Mouse (Mus musculus) kidney, embryonic 15.5 days (tissue): ENCODE results near the gene Tm7sf2. TPM values are rescaled to one million over a fixed set of nuclear protein-coding genes. Genes with fewer than 3 reads are reported as not detected.
A peak's percentile ranks its signal among the peaks of the same experiment; 100 is the strongest.

ENCODE experiments used
- ATAC-seq: fragments of 200-750 bp; cut with Nextera tagmentation; replicated peaks from 2 replicates; pipeline ENCODE4 v1.8.0; 2017; ENCODE audit warnings: moderate TSS enrichment; ENCODE audit not compliant: low FRiP score
- H3K27ac ChIP-seq: fragments of 300-500 bp; sonication (generic); 2 replicates; pipeline ENCODE4 v1.5.1; 2015; ENCODE audit warnings: mild to moderate bottlenecking, inconsistent platforms
- H3K27me3 ChIP-seq: fragments of 300-500 bp; sonication (generic); 2 replicates; pipeline ENCODE4 v1.6.1; 2015; ENCODE audit warnings: inconsistent platforms
- H3K36me3 ChIP-seq: fragments of 300-500 bp; sonication (generic); 2 replicates; pipeline ENCODE4 v1.6.1; 2015; ENCODE audit warnings: inconsistent platforms
- H3K4me1 ChIP-seq: fragments of 300-500 bp; sonication (generic); 2 replicates; pipeline ENCODE4 v1.6.1; 2015; ENCODE audit warnings: inconsistent platforms
- H3K4me2 ChIP-seq: fragments of 300-500 bp; sonication (generic); 2 replicates; pipeline ENCODE4 v1.6.1; 2015; ENCODE audit warnings: moderate library complexity, mild to moderate bottlenecking, inconsistent platforms
- H3K4me3 ChIP-seq: fragments of 300-500 bp; sonication (generic); replicated peaks from 2 replicates; pipeline ENCODE4 v1.5.1; 2015; ENCODE audit warnings: mild to moderate bottlenecking, inconsistent platforms
- H3K9ac ChIP-seq: fragments of 300-500 bp; sonication (generic); 2 replicates; pipeline ENCODE4 v1.6.1; 2015; ENCODE audit warnings: mild to moderate bottlenecking, inconsistent platforms
- H3K9me3 ChIP-seq: fragments of 300-500 bp; sonication (generic); replicated peaks from 2 replicates; pipeline ENCODE4 v1.6.1; 2016; ENCODE audit warnings: inconsistent platforms
- WGBS: fragments of 180-500 bp; shearing (Covaris S2); methylation state at CpG from one replicate; pipeline ENCODE4 v1.1.7; 2015; ENCODE audit warnings: mixed read lengths; 5-methylcytosine and 5-hydroxymethylcytosine counted together
- polyA plus RNA-seq: library from polyadenylated mRNA; unstranded; fragments of >200 nt; fragmentation: Nextera tagmentation; extraction: Ambion mirVana; gene quantifications from 2 replicates; pipeline ENCODE4 v1.2.1, GENCODE M21; 2015

Tm7sf2 gene
- polyA plus RNA-seq, 1 experiment from 2014 or later, result 24.9 TPM

- Histone ChIP-seq H3K9me3 (no peaks in the 10 kb centered on the region), H3K4me3 (peak overlapping the region; percentile 64), H3K27me3 (no peaks in the 10 kb centered on the region), H3K36me3 (peaks cover 73% of the 10 kb centered on the region), H3K4me2 (peak overlapping the region; percentile 80), H3K27ac (peak overlapping the region; percentile 72), H3K4me1 (peaks cover 23% of the 10 kb centered on the region), H3K9ac (peak overlapping the region; percentile 67)
- peak; percentile 81 for ATAC-seq
- under 1% methylated on average over 17 of the region's 17 CpGs for WGBS
These were observed 17.3 kb upstream of the Tm7sf2 start for GRCm38 (mm10) chr19:6085417-6085879.

- Histone ChIP-seq H3K27me3 (no peaks in the 10 kb centered on the region), H3K9me3 (no peaks in the 10 kb centered on the region), H3K27ac (peak within 1 kb of the TSS; percentile 72), H3K4me3 (peak within 1 kb of the TSS; percentile 64), H3K4me1 (peaks cover 23% of the 10 kb centered on the region), H3K36me3 (peaks cover 73% of the 10 kb centered on the region), H3K4me2 (peak within 1 kb of the TSS; percentile 80), H3K9ac (peak within 1 kb of the TSS; percentile 67)
- peak; percentile 89 for ATAC-seq
- WGBS, result under 1% methylated on average over 58 of the region's 58 CpGs
These were observed 16.5 kb upstream of the Tm7sf2 start, which contains the start of the genes Zfpl1 and Cdca5 for GRCm38 (mm10) chr19:6084478-6085248. TSS of gene Zfpl1 (minus strand) at chr19:6084956. TSS of gene Cdca5 (plus strand) at chr19:6084983.

- no peak within 1 kb of the TSS for H3K9ac ChIP-seq
- no peaks in the 10 kb centered on the region for H3K9me3 ChIP-seq
- H3K4me1 ChIP-seq, result peaks cover 32% of the 10 kb centered on the region
- H3K4me2 ChIP-seq, result no peak within 1 kb of the TSS
- H3K36me3 ChIP-seq, result peaks cover 53% of the 10 kb centered on the region
- ATAC-seq, result no peak
- WGBS, result 90% methylated on average over 9 of the region's 9 CpGs
- H3K27me3 ChIP-seq, result no peaks in the 10 kb centered on the region
- H3K27ac ChIP-seq, result no peak within 1 kb of the TSS
- peak within 1 kb of the TSS; percentile 64; the same call in 1 of the 2 replicates for H3K4me3 ChIP-seq
These were observed 14.0 kb upstream of the Tm7sf2 start, which contains the start of gene Gm28374 for GRCm38 (mm10) chr19:6082156-6082555. TSS of gene Gm28374 (minus strand) at chr19:6082256.

GRCm38 (mm10) chr19:6079983-6080480 is 11.9 kb upstream of the Tm7sf2 start, which contains the start of gene Tmem262:
TSS of gene Tmem262 (plus strand) at chr19:6080033.
- peaks cover 47% of the 10 kb centered on the region for H3K36me3 ChIP-seq
- no peak within 1 kb of the TSS for H3K4me3 ChIP-seq
- H3K27me3 ChIP-seq, result no peaks in the 10 kb centered on the region
- H3K4me2 ChIP-seq, result no peak within 1 kb of the TSS
- WGBS, result 92% methylated on average over 12 of the region's 12 CpGs
- no peak within 1 kb of the TSS for H3K27ac ChIP-seq
- H3K4me1 ChIP-seq, result peaks cover 39% of the 10 kb centered on the region
- no peak for ATAC-seq
- no peak within 1 kb of the TSS for H3K9ac ChIP-seq
- no peaks in the 10 kb centered on the region for H3K9me3 ChIP-seq

GRCm38 (mm10) chr19:6076564-6077393 is 8.6 kb upstream of the Tm7sf2 start, which contains the start of gene Vps51:
TSS of gene Vps51 (minus strand) at chr19:6077231.
- Histone ChIP-seq H3K9me3 (no peaks in the 10 kb centered on the region), H3K4me2 (peak within 1 kb of the TSS; percentile 92), H3K9ac (peak within 1 kb of the TSS; percentile 80), H3K27me3 (no peaks in the 10 kb centered on the region), H3K27ac (peak within 1 kb of the TSS; percentile 92), H3K36me3 (peaks cover 53% of the 10 kb centered on the region), H3K4me3 (peak within 1 kb of the TSS; percentile 94), H3K4me1 (peaks cover 30% of the 10 kb centered on the region)
- WGBS, result under 1% methylated on average over 33 of the region's 33 CpGs
- ATAC-seq, result peak; percentile 80

- WGBS, result 87% methylated on average over 5 of the region's 5 CpGs
- no peak overlapping the region for H3K4me3 ChIP-seq
- H3K36me3 ChIP-seq, result peaks cover 56% of the 10 kb centered on the region
These were observed 5.7 kb upstream of the Tm7sf2 start for GRCm38 (mm10) chr19:6073889-6074288.

GRCm38 (mm10) chr19:6071261-6071660 is 3.1 kb upstream of the Tm7sf2 start:
- Histone ChIP-seq H3K4me2 (no peak overlapping the region), H3K9ac (no peak overlapping the region), H3K9me3 (no peaks in the 10 kb centered on the region), H3K36me3 (peaks cover 60% of the 10 kb centered on the region), H3K4me3 (no peak overlapping the region), H3K4me1 (peaks cover 40% of the 10 kb centered on the region), H3K27me3 (no peaks in the 10 kb centered on the region), H3K27ac (no peak overlapping the region)
- no peak for ATAC-seq
- WGBS, result 93% methylated on average over 19 of the region's 19 CpGs

More at GRCm38 (mm10) chr19:6073889-6074288, 5.7 kb upstream of the Tm7sf2 start:
- Histone ChIP-seq H3K9ac (no peak overlapping the region), H3K4me2 (no peak overlapping the region), H3K27me3 (no peaks in the 10 kb centered on the region), H3K4me1 (peaks cover 30% of the 10 kb centered on the region), H3K27ac (no peak overlapping the region), H3K9me3 (no peaks in the 10 kb centered on the region)
- ATAC-seq, result no peak

- Histone ChIP-seq H3K9ac (no peak overlapping the region), H3K36me3 (peaks cover 60% of the 10 kb centered on the region), H3K4me1 (peaks cover 40% of the 10 kb centered on the region), H3K4me2 (no peak overlapping the region), H3K27ac (no peak overlapping the region), H3K4me3 (no peak overlapping the region), H3K27me3 (no peaks in the 10 kb centered on the region), H3K9me3 (no peaks in the 10 kb centered on the region)
- no peak for ATAC-seq
- 90% methylated on average over 31 of the region's 31 CpGs for WGBS
These were observed 2.5 kb upstream of the Tm7sf2 start for GRCm38 (mm10) chr19:6070571-6071250.

- no peak overlapping the region for H3K4me2 ChIP-seq
- 89% methylated on average over 10 of the region's 10 CpGs for WGBS
- H3K27me3 ChIP-seq, result no peaks in the 10 kb centered on the region
- no peak overlapping the region for H3K4me3 ChIP-seq
- H3K4me1 ChIP-seq, result peaks cover 31% of the 10 kb centered on the region
- no peak overlapping the region for H3K9ac ChIP-seq
- ATAC-seq, result no peak
- no peak overlapping the region for H3K27ac ChIP-seq
- H3K9me3 ChIP-seq, result no peaks in the 10 kb centered on the region
- peaks cover 55% of the 10 kb centered on the region for H3K36me3 ChIP-seq
These were observed 1.7 kb upstream of the Tm7sf2 start for GRCm38 (mm10) chr19:6069851-6070250.

- H3K4me3 ChIP-seq, result no peak overlapping the region
- peaks cover 47% of the 10 kb centered on the region for H3K36me3 ChIP-seq
- H3K27ac ChIP-seq, result no peak overlapping the region
- no peak overlapping the region for H3K9ac ChIP-seq
- H3K27me3 ChIP-seq, result no peaks in the 10 kb centered on the region
- WGBS, result 77% methylated on average over 4 of the region's 4 CpGs
- H3K9me3 ChIP-seq, result no peaks in the 10 kb centered on the region
- ATAC-seq, result no peak
- H3K4me2 ChIP-seq, result no peak overlapping the region
- H3K4me1 ChIP-seq, result peaks cover 29% of the 10 kb centered on the region
These were observed 778 bp upstream of the Tm7sf2 start for GRCm38 (mm10) chr19:6068951-6069350.

- no peaks in the 10 kb centered on the region for H3K27me3 ChIP-seq
- peak; percentile 66 for ATAC-seq
- H3K9me3 ChIP-seq, result no peaks in the 10 kb centered on the region
- peaks cover 33% of the 10 kb centered on the region for H3K36me3 ChIP-seq
- H3K4me1 ChIP-seq, result peaks cover 43% of the 10 kb centered on the region
- peak overlapping the region; percentile 61 for H3K9ac ChIP-seq
- H3K4me2 ChIP-seq, result peak overlapping the region; percentile 95
- H3K27ac ChIP-seq, result peak overlapping the region; percentile 88
- under 1% methylated on average over 30 of the region's 30 CpGs for WGBS
- peak overlapping the region; percentile 52 for H3K4me3 ChIP-seq
These were observed 1.0 kb downstream of the Tm7sf2 start for GRCm38 (mm10) chr19:6067011-6067723.
